Mouse (Mus musculus): ENCODE results near the gene Galr2. TPM values are rescaled to one million over a fixed set of nuclear protein-coding genes. Genes with fewer than 3 reads are reported as not detected.
"Not testable (repeated sequence)": the region's sequence is repeated elsewhere in the genome, so short reads cannot be mapped to it uniquely, and the experiment has no call there.

Gene Galr2
- total RNA-seq, 1 experiment from 2014 or later, result not detected

- no peak for DNase-seq
These were observed 11.2 kb upstream of the Galr2 start for GRCm38 (mm10) chr11:116269560-116269959.

GRCm38 (mm10) chr11:116272589-116273468 lies 7.9 kb upstream of the Galr2 start:
- no peak for DNase-seq

GRCm38 (mm10) chr11:116273469-116274044 lies 7.2 kb upstream of the Galr2 start:
- DNase-seq, result no peak

- peak; percentile 93 for DNase-seq
These were observed 6.6 kb upstream of the Galr2 start, which contains the start of gene Srp68 for GRCm38 (mm10) chr11:116274045-116274666. TSS of gene Srp68 (minus strand) at chr11:116274217.

- DNase-seq, result not testable (repeated sequence)
These were observed 3.6 kb upstream of the Galr2 start for GRCm38 (mm10) chr11:116277184-116277583.

GRCm38 (mm10) chr11:116281671-116282070 lies 932 bp downstream of the Galr2 start:
- DNase-seq, result no peak

- no peak for DNase-seq
These were observed 1.4 kb downstream of the Galr2 start for GRCm38 (mm10) chr11:116282089-116282488.

- no peak for DNase-seq
These were observed 2.3 kb downstream of the Galr2 start for GRCm38 (mm10) chr11:116282912-116283521.

- no peak for DNase-seq
These were observed 3.2 kb downstream of the Galr2 start for GRCm38 (mm10) chr11:116283982-116284381.

- no peak for DNase-seq
These were observed 5.0 kb downstream of the Galr2 start for GRCm38 (mm10) chr11:116285770-116286191.

- no peak for DNase-seq
These were observed 6.6 kb downstream of the Galr2 start for GRCm38 (mm10) chr11:116287351-116287750.

- no peak for DNase-seq
These were observed 9.8 kb downstream of the Galr2 start for GRCm38 (mm10) chr11:116290556-116290955.

- DNase-seq, result no peak
These were observed 11.7 kb downstream of the Galr2 start for GRCm38 (mm10) chr11:116292401-116292800.

GRCm38 (mm10) chr11:116293538-116294137 lies 12.9 kb downstream of the Galr2 start:
- no peak for DNase-seq

GRCm38 (mm10) chr11:116294319-116294718 lies 13.6 kb downstream of the Galr2 start:
- peak; percentile 48 for DNase-seq

- DNase-seq, result no peak
These were observed 15.5 kb downstream of the Galr2 start for GRCm38 (mm10) chr11:116296191-116296734.

GRCm38 (mm10) chr11:116297017-116297416 lies 16.3 kb downstream of the Galr2 start:
- no peak for DNase-seq

GRCm38 (mm10) chr11:116298221-116298620 lies 17.5 kb downstream of the Galr2 start:
- DNase-seq, result no peak

- no peak for DNase-seq
These were observed 17.9 kb downstream of the Galr2 start for GRCm38 (mm10) chr11:116298621-116299020.

GRCm38 (mm10) chr11:116305423-116305822 lies 24.7 kb downstream of the Galr2 start:
- DNase-seq, result no peak

GRCm38 (mm10) chr11:116306126-116306982 lies 25.6 kb downstream of the Galr2 start:
- peak; percentile 96 for DNase-seq

All from adrenal gland, postnatal 25 days (tissue).